Mouse (Mus musculus): ENCODE measurements around the gene Grhl3. TPM values are rescaled to one million over a fixed set of nuclear protein-coding genes. Genes with fewer than 3 reads are reported as not detected.

Grhl3 gene
- polyA plus RNA-seq, 1 experiment from 2014 or later, result 4.4 TPM

DNA sequence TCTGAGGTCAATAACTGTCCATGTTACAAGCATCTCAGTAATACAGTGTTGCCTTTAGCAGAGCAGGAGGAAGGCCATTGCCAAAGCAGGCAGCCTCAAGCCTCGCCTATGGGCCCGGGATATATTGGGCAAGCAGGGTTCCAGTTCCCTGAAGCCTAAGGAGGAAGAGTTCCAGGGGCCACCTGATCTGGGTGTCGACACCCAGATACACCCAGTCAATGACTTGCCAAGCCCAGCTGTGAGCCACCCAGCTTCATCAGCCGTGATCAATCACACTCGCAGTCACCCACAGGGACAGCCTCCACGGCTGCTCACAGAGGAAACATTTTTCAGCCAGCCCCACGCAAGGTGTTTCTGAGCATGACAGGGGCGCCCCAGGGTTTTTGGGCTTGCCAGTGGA lies 5.9 kb downstream of the Grhl3 start:
- H3K4me3 ChIP-seq (ENCODE audit: low read depth, low read length), result no peak overlapping the region
- H3K36me3 ChIP-seq (ENCODE audit: control insufficient read depth, insufficient read depth, low read length), result no peaks in the 10 kb centered on the region
- H3K9me3 ChIP-seq (ENCODE audit: control insufficient read depth, low read length), result no peaks in the 10 kb centered on the region
- H3K4me2 ChIP-seq (replicated peaks; ENCODE audit: low read depth, low read length), result no peak overlapping the region
- no peak for DNase-seq (ENCODE audit: low spot score)
- H3K9ac ChIP-seq (ENCODE audit: low read depth, low read length), result no peak overlapping the region
- 65% methylated on average over 8 of the region's 8 CpGs for WGBS
- ATAC-seq (ENCODE audit: low FRiP score), result no peak
- peaks cover 31% of the 10 kb centered on the region for H3K27me3 ChIP-seq (ENCODE audit: control insufficient read depth, insufficient read depth, low read length)
- H3K4me1 ChIP-seq (replicated peaks; ENCODE audit: control insufficient read depth, insufficient read depth, low read length), result 0 out of 2 replicates have a peak, but pooled peaks cover 4% of the 10 kb centered on the region
- no peak overlapping the region for H3K27ac ChIP-seq (ENCODE audit: low read depth, low read length)

DNA sequence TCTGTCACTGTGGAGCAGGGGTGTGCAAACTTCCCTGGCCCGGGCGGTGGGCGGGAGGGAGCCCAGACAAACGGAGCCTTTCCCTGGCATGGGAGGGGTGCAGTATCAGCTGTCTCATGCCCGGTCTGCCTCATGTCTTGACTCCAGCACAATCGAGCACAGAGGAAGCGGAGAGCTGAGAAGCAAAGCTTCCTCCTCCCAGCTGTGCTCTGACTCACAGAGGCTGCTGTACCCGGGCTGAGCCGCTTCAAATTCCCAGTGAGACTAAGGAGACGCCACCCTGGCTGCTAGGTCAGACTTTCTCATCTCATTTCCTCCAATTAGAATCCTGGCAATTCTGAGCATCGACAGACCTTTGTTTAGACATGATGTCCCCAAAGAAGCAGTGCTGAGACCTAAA lies 6.4 kb downstream of the Grhl3 start:
- WGBS, result 41% methylated on average over 11 of the region's 11 CpGs
- H3K9me3 ChIP-seq (ENCODE audit: control insufficient read depth, low read length), result no peaks in the 10 kb centered on the region
- DNase-seq (ENCODE audit: low spot score), result no peak
- H3K27ac ChIP-seq (ENCODE audit: low read depth, low read length), result no peak overlapping the region
- no peak overlapping the region for H3K9ac ChIP-seq (ENCODE audit: low read depth, low read length)
- ATAC-seq (ENCODE audit: low FRiP score), result no peak
- 0 out of 2 replicates have a peak, but pooled peaks cover 4% of the 10 kb centered on the region for H3K4me1 ChIP-seq (replicated peaks; ENCODE audit: control insufficient read depth, insufficient read depth, low read length)
- no peaks in the 10 kb centered on the region for H3K36me3 ChIP-seq (ENCODE audit: control insufficient read depth, insufficient read depth, low read length)
- H3K4me2 ChIP-seq (replicated peaks; ENCODE audit: low read depth, low read length), result no peak overlapping the region
- no peak overlapping the region for H3K4me3 ChIP-seq (ENCODE audit: low read depth, low read length)
- H3K27me3 ChIP-seq (ENCODE audit: control insufficient read depth, insufficient read depth, low read length), result peaks cover 26% of the 10 kb centered on the region

DNA sequence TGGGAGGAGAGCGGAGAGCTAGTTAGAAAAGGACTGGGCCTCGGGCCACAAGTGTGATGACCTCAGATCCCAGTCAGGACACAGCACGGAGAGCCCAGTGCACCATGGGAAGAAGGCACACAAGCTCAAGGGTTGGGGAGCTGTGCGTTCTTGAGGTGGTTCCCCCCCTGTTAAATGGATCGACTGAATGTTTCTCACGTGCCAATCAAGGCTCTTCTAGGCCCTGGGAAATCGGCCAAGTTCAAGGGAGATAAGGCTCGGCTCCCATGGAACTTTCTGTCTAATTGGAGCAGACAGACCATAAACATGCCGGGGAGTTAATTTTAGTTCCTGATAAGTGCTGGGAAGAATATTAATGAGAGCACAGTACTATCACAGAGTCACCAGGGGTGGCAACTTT lies 8.0 kb downstream of the Grhl3 start:
- no peak overlapping the region for H3K27ac ChIP-seq (ENCODE audit: low read depth, low read length)
- 0 out of 2 replicates have a peak, but pooled peaks cover 4% of the 10 kb centered on the region for H3K4me1 ChIP-seq (replicated peaks; ENCODE audit: control insufficient read depth, insufficient read depth, low read length)
- H3K9me3 ChIP-seq (ENCODE audit: control insufficient read depth, low read length), result no peaks in the 10 kb centered on the region
- no peak overlapping the region for H3K9ac ChIP-seq (ENCODE audit: low read depth, low read length)
- ATAC-seq (ENCODE audit: low FRiP score), result no peak
- H3K4me2 ChIP-seq (replicated peaks; ENCODE audit: low read depth, low read length), result no peak overlapping the region
- no peak for DNase-seq (ENCODE audit: low spot score)
- no peaks in the 10 kb centered on the region for H3K36me3 ChIP-seq (ENCODE audit: control insufficient read depth, insufficient read depth, low read length)
- WGBS, result 75% methylated on average over 9 of the region's 9 CpGs
- peaks cover 11% of the 10 kb centered on the region; the same call in 1 of the 2 replicates for H3K27me3 ChIP-seq (ENCODE audit: control insufficient read depth, insufficient read depth, low read length)
- no peak overlapping the region for H3K4me3 ChIP-seq (ENCODE audit: low read depth, low read length)

DNA sequence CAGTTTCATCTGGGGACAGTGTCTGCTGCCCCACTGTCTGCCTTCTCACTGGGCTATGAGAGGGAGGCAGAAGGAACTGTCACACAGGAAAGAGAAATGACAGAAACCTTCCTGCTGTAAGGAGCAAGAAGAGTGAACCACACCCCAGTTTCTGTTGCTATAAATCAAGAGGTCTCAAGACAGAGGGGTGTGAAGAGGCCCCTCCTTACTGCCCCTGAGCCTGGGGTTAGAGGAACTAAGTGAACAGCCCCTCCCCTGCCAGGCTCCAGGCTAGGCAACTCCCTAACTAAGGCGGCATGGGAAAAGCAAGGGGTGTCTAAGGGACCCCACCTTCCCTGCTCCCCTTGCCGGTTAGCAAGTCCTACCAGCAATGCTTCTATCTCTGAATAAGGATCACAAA lies 9.6 kb downstream of the Grhl3 start:
- Histone ChIP-seq H3K4me1 (replicated peaks; ENCODE audit: control insufficient read depth, insufficient read depth, low read length) (no peaks in the 10 kb centered on the region), H3K4me2 (replicated peaks; ENCODE audit: low read depth, low read length) (no peak overlapping the region), H3K4me3 (ENCODE audit: low read depth, low read length) (no peak overlapping the region), H3K27ac (ENCODE audit: low read depth, low read length) (no peak overlapping the region), H3K27me3 (ENCODE audit: control insufficient read depth, insufficient read depth, low read length) (peaks cover 2% of the 10 kb centered on the region; the same call in 1 of the 2 replicates), H3K9me3 (ENCODE audit: control insufficient read depth, low read length) (no peaks in the 10 kb centered on the region), H3K36me3 (ENCODE audit: control insufficient read depth, insufficient read depth, low read length) (no peaks in the 10 kb centered on the region), H3K9ac (ENCODE audit: low read depth, low read length) (no peak overlapping the region)
- ATAC-seq (ENCODE audit: low FRiP score) (no peak), DNase-seq (ENCODE audit: low spot score) (no peak)
- 60% methylated on average over 2 of the region's 2 CpGs for WGBS

DNA sequence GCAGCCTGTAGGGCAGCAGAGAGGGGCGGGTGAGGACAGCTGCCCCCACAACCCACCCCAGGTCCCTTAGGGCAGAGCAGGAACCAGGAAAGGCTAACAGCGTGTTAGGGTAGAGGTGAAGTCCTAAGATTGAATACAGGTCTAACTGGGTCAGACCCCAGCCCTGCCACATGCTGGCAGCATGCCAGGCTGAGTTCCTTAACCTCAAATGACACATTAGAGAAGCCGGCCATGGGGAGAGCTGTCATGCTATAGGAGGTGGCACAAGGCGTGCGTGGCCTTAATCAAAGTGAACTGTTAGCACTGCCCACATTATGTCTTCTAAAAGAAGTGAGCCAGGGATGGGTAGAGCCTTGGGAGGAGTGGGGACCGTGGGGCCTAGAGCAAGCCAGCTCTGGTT lies 24.1 kb downstream of the Grhl3 start:
- Histone ChIP-seq H3K9me3 (ENCODE audit: control insufficient read depth, low read length) (no peaks in the 10 kb centered on the region), H3K4me3 (ENCODE audit: low read depth, low read length) (no peak overlapping the region), H3K27ac (ENCODE audit: low read depth, low read length) (no peak overlapping the region), H3K27me3 (ENCODE audit: control insufficient read depth, insufficient read depth, low read length) (no peaks in the 10 kb centered on the region), H3K4me2 (replicated peaks; ENCODE audit: low read depth, low read length) (no peak overlapping the region), H3K9ac (ENCODE audit: low read depth, low read length) (no peak overlapping the region), H3K4me1 (replicated peaks; ENCODE audit: control insufficient read depth, insufficient read depth, low read length) (peaks cover 7% of the 10 kb centered on the region; the same call in 1 of the 2 replicates), H3K36me3 (ENCODE audit: control insufficient read depth, insufficient read depth, low read length) (no peaks in the 10 kb centered on the region)
- no peak for DNase-seq (ENCODE audit: low spot score)
- ATAC-seq (ENCODE audit: low FRiP score), result no peak
- WGBS, result 70% methylated on average over 6 of the region's 6 CpGs

DNA sequence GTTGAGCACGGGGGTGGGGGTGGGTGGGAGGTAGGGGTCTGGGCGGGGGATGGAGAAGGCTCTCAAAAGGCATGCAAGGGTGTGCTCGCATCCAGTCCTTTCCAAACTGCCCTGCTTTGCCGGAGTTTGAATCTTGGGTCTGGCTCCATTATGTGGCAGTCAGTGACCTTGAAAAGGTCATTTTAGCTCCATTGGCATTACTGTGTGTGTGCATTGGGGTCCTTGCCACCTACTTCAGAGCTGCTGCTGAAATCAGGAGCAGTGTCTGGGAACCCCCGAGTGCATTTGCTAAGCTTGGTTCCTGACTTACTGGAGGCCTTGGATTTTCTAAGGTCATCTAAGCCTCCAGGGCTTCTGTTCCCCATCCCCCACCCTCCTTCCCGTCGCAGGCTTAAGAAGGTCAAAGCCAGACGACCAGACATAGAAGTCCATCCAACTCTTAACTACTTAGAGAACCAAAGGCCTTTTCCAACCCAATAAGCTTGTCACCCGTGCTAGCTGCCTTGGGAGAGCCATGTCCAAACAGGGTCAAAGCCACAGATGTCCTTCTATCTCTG lies 24.8 kb downstream of the Grhl3 start:
- Histone ChIP-seq H3K9me3 (ENCODE audit: control insufficient read depth, low read length) (no peaks in the 10 kb centered on the region), H3K9ac (ENCODE audit: low read depth, low read length) (no peak overlapping the region), H3K4me2 (replicated peaks; ENCODE audit: low read depth, low read length) (no peak overlapping the region), H3K4me3 (ENCODE audit: low read depth, low read length) (no peak overlapping the region), H3K27ac (ENCODE audit: low read depth, low read length) (no peak overlapping the region), H3K27me3 (ENCODE audit: control insufficient read depth, insufficient read depth, low read length) (no peaks in the 10 kb centered on the region), H3K36me3 (ENCODE audit: control insufficient read depth, insufficient read depth, low read length) (no peaks in the 10 kb centered on the region), H3K4me1 (replicated peaks; ENCODE audit: control insufficient read depth, insufficient read depth, low read length) (peaks cover 7% of the 10 kb centered on the region; the same call in 1 of the 2 replicates)
- DNase-seq (ENCODE audit: low spot score), result no peak
- WGBS, result 39% methylated on average over 9 of the region's 9 CpGs
- ATAC-seq (ENCODE audit: low FRiP score), result no peak

DNA sequence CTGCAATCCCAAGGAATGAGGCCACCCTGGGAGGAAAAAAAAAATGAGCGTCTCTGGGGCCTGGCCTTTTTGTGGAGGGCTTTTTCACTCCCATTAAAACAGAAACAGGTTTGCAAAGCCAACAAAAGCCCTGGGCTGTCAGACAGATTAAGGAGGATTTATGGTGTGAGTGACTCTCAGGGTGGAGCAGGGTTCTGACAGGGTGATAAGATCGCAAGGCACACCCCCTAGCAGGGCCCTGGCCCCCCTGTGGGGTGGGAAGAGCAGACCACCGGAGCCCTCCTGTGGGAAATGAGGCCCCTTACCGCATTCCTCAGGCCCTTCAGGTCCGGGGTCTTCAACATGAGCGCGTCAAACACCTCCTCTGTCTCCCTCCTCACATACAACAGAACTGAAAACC lies 25.3 kb downstream of the Grhl3 start:
- Histone ChIP-seq H3K27ac (ENCODE audit: low read depth, low read length) (no peak overlapping the region), H3K36me3 (ENCODE audit: control insufficient read depth, insufficient read depth, low read length) (no peaks in the 10 kb centered on the region), H3K27me3 (ENCODE audit: control insufficient read depth, insufficient read depth, low read length) (no peaks in the 10 kb centered on the region), H3K9me3 (ENCODE audit: control insufficient read depth, low read length) (no peaks in the 10 kb centered on the region), H3K4me3 (ENCODE audit: low read depth, low read length) (no peak overlapping the region), H3K4me2 (replicated peaks; ENCODE audit: low read depth, low read length) (no peak overlapping the region), H3K9ac (ENCODE audit: low read depth, low read length) (no peak overlapping the region), H3K4me1 (replicated peaks; ENCODE audit: control insufficient read depth, insufficient read depth, low read length) (peaks cover 4% of the 10 kb centered on the region; the same call in 1 of the 2 replicates)
- DNase-seq (ENCODE audit: low spot score), result no peak
- ATAC-seq (ENCODE audit: low FRiP score), result no peak
- 20% methylated on average over 7 of the region's 7 CpGs for WGBS

DNA sequence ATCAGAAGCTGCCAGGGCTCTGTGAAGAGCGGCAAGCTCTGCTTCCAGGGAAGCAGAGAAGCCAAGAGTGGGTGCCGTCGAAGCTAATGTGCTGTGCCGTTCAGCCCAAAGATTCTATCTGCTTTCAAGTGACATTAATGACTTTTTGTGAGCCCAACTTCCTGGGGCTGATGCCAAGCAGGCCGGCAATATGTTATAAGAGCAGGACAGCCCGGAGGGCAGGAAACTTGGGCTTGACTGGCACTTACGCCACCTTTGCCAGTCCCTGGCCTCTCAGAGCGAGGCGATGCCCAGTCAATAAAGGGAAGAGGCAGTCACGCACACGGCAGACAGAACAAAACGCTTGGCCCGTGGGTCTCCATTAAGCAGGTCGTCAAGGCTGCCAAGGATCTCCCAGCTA lies 25.9 kb downstream of the Grhl3 start:
- Histone ChIP-seq H3K4me1 (replicated peaks; ENCODE audit: control insufficient read depth, insufficient read depth, low read length) (0 out of 2 replicates have a peak, but pooled peaks cover 4% of the 10 kb centered on the region), H3K4me3 (ENCODE audit: low read depth, low read length) (no peak overlapping the region), H3K36me3 (ENCODE audit: control insufficient read depth, insufficient read depth, low read length) (no peaks in the 10 kb centered on the region), H3K27me3 (ENCODE audit: control insufficient read depth, insufficient read depth, low read length) (no peaks in the 10 kb centered on the region), H3K9me3 (ENCODE audit: control insufficient read depth, low read length) (no peaks in the 10 kb centered on the region), H3K27ac (ENCODE audit: low read depth, low read length) (no peak overlapping the region), H3K4me2 (replicated peaks; ENCODE audit: low read depth, low read length) (no peak overlapping the region), H3K9ac (ENCODE audit: low read depth, low read length) (no peak overlapping the region)
- ATAC-seq (ENCODE audit: low FRiP score) (no peak), DNase-seq (ENCODE audit: low spot score) (no peak)
- 66% methylated on average over 14 of the region's 14 CpGs for WGBS

DNA sequence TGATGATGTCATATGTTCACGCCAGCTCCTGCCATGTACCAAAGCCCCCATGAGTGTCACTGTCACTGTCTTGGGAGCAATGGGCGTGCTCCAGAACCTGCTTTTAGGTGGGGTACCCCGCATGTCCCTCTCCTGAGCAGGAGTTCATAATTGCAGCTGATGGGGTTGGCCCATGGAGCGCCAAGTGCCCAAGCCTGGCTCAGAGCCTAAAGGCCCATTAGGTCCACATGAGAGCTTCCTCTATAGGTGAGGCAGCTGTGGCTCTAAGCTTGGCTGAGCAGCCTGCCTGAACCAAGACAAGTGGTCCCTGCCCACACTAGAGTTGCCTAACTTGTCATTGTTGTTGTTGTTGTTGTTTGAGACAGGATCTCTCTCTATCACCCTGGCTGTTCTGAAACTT lies 26.6 kb downstream of the Grhl3 start:
- H3K4me1 ChIP-seq (replicated peaks; ENCODE audit: control insufficient read depth, insufficient read depth, low read length), result 0 out of 2 replicates have a peak, but pooled peaks cover 4% of the 10 kb centered on the region

More for the DNA sequence above, 26.6 kb downstream of the Grhl3 start:
- H3K4me3 ChIP-seq (ENCODE audit: low read depth, low read length), result no peak overlapping the region
- no peak overlapping the region for H3K9ac ChIP-seq (ENCODE audit: low read depth, low read length)
- DNase-seq (ENCODE audit: low spot score) (no peak), ATAC-seq (ENCODE audit: low FRiP score) (no peak)
- no peak overlapping the region for H3K27ac ChIP-seq (ENCODE audit: low read depth, low read length)
- H3K4me2 ChIP-seq (replicated peaks; ENCODE audit: low read depth, low read length), result no peak overlapping the region
- 88% methylated on average over 4 of the region's 4 CpGs for WGBS
- H3K9me3 ChIP-seq (ENCODE audit: control insufficient read depth, low read length), result no peaks in the 10 kb centered on the region
- H3K27me3 ChIP-seq (ENCODE audit: control insufficient read depth, insufficient read depth, low read length), result no peaks in the 10 kb centered on the region
- no peaks in the 10 kb centered on the region for H3K36me3 ChIP-seq (ENCODE audit: control insufficient read depth, insufficient read depth, low read length)

Measured in hindbrain, embryonic 11.5 days (tissue).